Mouse (Mus musculus) limb, embryonic 12.5 days (tissue): ENCODE data around the gene Csk. TPM values are rescaled to one million over a fixed set of nuclear protein-coding genes. Genes with fewer than 3 reads are reported as not detected.

Experiments used
- ATAC-seq: fragments of 200-750 bp; cut with Nextera tagmentation; 2 replicates; pipeline ENCODE4 v1.8.0; 2017; ENCODE audit warnings: low read depth, moderate TSS enrichment; ENCODE audit not compliant: insufficient number of reproducible peaks, insufficient read depth, low FRiP score, low TSS enrichment
- H3K27ac ChIP-seq: fragments of 300-500 bp; sonication (generic); 2 replicates; pipeline ENCODE4 v1.5.1; 2016; ENCODE audit warnings: mild to moderate bottlenecking, moderate library complexity
- H3K27me3 ChIP-seq: fragments of 300-500 bp; sonication (generic); 2 replicates; pipeline ENCODE4 v1.6.1; 2016; ENCODE audit warnings: mild to moderate bottlenecking, moderate library complexity
- H3K36me3 ChIP-seq: fragments of 300-500 bp; sonication (generic); 2 replicates; pipeline ENCODE4 v1.6.1; 2016; ENCODE audit warnings: mild to moderate bottlenecking, moderate library complexity
- H3K4me1 ChIP-seq: fragments of 300-500 bp; sonication (generic); replicated peaks from 2 replicates; pipeline ENCODE4 v1.6.1; 2016
- H3K4me2 ChIP-seq: fragments of 300-500 bp; sonication (generic); 2 replicates; pipeline ENCODE4 v1.6.1; 2016; ENCODE audit warnings: mild to moderate bottlenecking, moderate library complexity
- H3K4me3 ChIP-seq: fragments of 300-500 bp; sonication (generic); replicated peaks from 2 replicates; pipeline ENCODE4 v1.5.1; 2016; ENCODE audit warnings: mild to moderate bottlenecking
- H3K9ac ChIP-seq: fragments of 300-500 bp; sonication (generic); replicated peaks from 2 replicates; pipeline ENCODE4 v1.6.1; 2016; ENCODE audit warnings: mild to moderate bottlenecking, moderate library complexity
- H3K9me3 ChIP-seq: fragments of 300-500 bp; sonication (generic); 2 replicates; pipeline ENCODE4 v1.6.1; 2016; ENCODE audit warnings: mild to moderate bottlenecking, moderate library complexity
- WGBS: fragments of 180-500 bp; shearing (Covaris S2); methylation state at CpG from one replicate; pipeline ENCODE4 v1.1.7; 2016; 5-methylcytosine and 5-hydroxymethylcytosine counted together
- polyA plus RNA-seq: library from polyadenylated mRNA; unstranded; fragments of >200 nt; fragmentation: Nextera tagmentation; extraction: Ambion mirVana; gene quantifications from 2 replicates; pipeline ENCODE4 v1.2.1, GENCODE M21; 2016

The Csk gene
- polyA plus RNA-seq, 1 experiment from 2014 or later: 33.9 TPM

DNA sequence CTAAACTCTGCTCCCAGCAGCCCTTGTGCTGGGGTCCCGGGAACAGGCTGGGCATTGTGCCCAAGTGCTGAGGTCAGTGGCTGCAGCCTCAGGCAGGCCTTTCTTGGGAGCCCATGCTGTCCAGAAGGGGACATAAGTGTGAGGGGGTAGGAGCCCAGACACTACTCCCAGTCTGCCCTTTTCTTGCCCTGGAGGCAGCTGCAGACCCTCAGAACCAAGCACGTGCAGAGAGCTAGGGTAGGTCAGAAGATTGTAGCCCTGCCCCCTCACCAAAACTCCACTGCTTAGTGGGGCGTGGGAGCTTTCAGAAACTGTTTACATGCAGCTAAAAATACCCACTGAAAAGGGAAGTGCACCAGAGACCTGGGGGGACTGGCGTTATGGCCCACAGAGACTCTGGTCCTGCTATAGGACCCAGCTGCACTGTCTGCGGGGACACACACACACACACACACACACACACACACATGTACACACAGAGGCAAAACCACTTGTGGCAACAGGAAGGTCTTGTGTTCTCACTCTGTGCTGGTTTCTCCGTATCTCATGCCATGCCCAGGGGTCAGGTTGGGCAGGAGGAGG is 15.6 kb downstream of the Csk start:
- H3K9me3 ChIP-seq: no peaks in the 10 kb centered on the region
- ATAC-seq: peak; percentile 37
- H3K36me3 ChIP-seq: peaks cover 32% of the 10 kb centered on the region
- H3K9ac ChIP-seq: peak overlapping the region; percentile 52
- H3K4me2 ChIP-seq: peak overlapping the region; percentile 50
- H3K27me3 ChIP-seq: no peaks in the 10 kb centered on the region
- 37% methylated on average over 6 of the region's 6 CpGs for WGBS
- H3K4me3 ChIP-seq: no peak overlapping the region
- peak overlapping the region; percentile 91 for H3K27ac ChIP-seq
- H3K4me1 ChIP-seq: peaks cover 70% of the 10 kb centered on the region

DNA sequence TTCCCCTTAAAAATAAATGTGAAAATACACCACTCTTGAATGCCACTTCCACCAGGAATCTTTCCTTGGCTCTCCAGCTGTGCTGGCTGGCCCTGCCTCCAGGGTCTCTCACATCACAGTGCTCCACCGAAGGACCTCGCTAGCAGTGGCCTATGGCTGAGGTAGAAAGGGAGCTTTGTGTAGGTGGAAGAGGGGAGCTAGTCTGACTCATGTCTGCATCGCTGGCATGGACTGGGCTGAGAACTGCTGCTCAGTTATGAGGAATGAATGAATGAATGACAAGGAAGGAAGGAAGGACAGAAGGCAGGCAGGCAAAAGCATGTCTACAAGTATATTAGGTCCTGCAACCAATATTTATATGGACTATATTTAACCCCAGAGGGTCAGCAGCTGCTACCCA is 16.2 kb downstream of the Csk start:
- Histone ChIP-seq H3K27me3 (no peaks in the 10 kb centered on the region), H3K27ac (peak overlapping the region; percentile 91), H3K4me3 (no peak overlapping the region), H3K36me3 (peaks cover 35% of the 10 kb centered on the region), H3K9ac (peak overlapping the region; percentile 52; the same call in 1 of the 2 replicates), H3K9me3 (no peaks in the 10 kb centered on the region), H3K4me1 (peaks cover 65% of the 10 kb centered on the region), H3K4me2 (peak overlapping the region; percentile 50)
- WGBS: 66% methylated on average over 3 of the region's 3 CpGs
- peak; percentile 35; the same call in 1 of the 2 replicates for ATAC-seq

- Histone ChIP-seq H3K4me2 (no peak overlapping the region), H3K4me3 (no peak overlapping the region), H3K9me3 (no peaks in the 10 kb centered on the region), H3K27ac (no peak overlapping the region), H3K27me3 (no peaks in the 10 kb centered on the region), H3K9ac (no peak overlapping the region), H3K4me1 (peaks cover 28% of the 10 kb centered on the region), H3K36me3 (peaks cover 55% of the 10 kb centered on the region)
- 52% methylated on average over 4 of the region's 4 CpGs for WGBS
- ATAC-seq: no peak
Measured at GRCm38 (mm10) chr9:57633481-57634024, 19.9 kb downstream of the Csk start.

- Histone ChIP-seq H3K9ac (no peak overlapping the region), H3K4me1 (peaks cover 7% of the 10 kb centered on the region), H3K4me3 (no peak overlapping the region), H3K27me3 (no peaks in the 10 kb centered on the region), H3K36me3 (peaks cover 94% of the 10 kb centered on the region), H3K27ac (0 out of 2 replicates have a peak overlapping the region, but pooled peaks have one; percentile 29), H3K9me3 (no peaks in the 10 kb centered on the region), H3K4me2 (no peak overlapping the region)
- ATAC-seq: peak; percentile 48
- WGBS: 72% methylated on average over 14 of the region's 14 CpGs
Measured at GRCm38 (mm10) chr9:57629118-57629874, 24.1 kb downstream of the Csk start.

DNA sequence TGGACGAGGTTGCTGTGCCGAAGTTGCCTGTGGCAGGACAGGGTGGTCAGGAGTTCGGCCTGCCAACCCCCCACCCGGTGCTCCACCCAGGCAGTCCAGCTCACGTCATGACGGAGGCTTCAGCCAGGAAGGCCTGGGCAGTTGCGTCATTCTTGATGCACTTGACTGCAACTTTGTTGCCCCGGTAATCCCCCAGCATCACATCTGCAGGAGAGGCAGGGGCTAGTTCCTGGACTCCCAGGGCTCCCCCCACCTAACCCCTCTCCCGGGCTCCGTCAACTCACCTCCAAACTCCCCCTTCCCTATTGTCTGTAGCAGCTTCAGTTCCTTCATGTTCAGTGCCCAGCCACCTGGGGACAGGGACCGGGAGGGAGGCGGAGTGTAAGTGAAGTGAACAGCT is 24.7 kb downstream of the Csk start:
- no peaks in the 10 kb centered on the region for H3K9me3 ChIP-seq
- peaks cover 94% of the 10 kb centered on the region for H3K36me3 ChIP-seq
- H3K9ac ChIP-seq: no peak overlapping the region
- H3K4me3 ChIP-seq: no peak overlapping the region
- no peaks in the 10 kb centered on the region for H3K27me3 ChIP-seq
- no peak overlapping the region for H3K27ac ChIP-seq
- no peak overlapping the region for H3K4me2 ChIP-seq
- 95% methylated on average over 12 of the region's 12 CpGs for WGBS
- ATAC-seq: no peak
- peaks cover 2% of the 10 kb centered on the region for H3K4me1 ChIP-seq

DNA sequence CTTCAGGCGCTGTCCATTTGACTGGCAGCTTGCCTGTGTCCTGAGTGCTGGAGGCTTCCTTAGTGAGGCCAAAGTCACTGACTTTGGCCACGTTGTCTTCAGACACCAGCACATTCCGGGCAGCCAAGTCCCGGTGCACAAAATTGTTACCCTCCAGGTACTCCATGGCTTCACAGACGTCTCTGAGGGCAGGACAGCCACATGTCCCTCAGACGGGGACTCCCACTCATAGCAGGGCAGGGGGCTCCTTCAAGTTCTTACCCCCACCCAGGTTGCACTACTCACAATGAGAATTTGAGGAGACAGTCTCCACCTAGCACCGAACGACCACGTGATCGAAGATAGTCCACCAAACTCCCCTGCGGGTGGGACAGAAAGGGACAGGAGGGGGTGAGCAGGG is 25.5 kb downstream of the Csk start:
- no peaks in the 10 kb centered on the region for H3K4me1 ChIP-seq
- no peak overlapping the region for H3K4me3 ChIP-seq
- H3K4me2 ChIP-seq: no peak overlapping the region
- H3K27ac ChIP-seq: no peak overlapping the region
- H3K9ac ChIP-seq: no peak overlapping the region
- H3K36me3 ChIP-seq: peaks cover 88% of the 10 kb centered on the region
- H3K27me3 ChIP-seq: no peaks in the 10 kb centered on the region
- H3K9me3 ChIP-seq: no peaks in the 10 kb centered on the region
- no peak for ATAC-seq
- WGBS: 92% methylated on average over 11 of the region's 11 CpGs

DNA sequence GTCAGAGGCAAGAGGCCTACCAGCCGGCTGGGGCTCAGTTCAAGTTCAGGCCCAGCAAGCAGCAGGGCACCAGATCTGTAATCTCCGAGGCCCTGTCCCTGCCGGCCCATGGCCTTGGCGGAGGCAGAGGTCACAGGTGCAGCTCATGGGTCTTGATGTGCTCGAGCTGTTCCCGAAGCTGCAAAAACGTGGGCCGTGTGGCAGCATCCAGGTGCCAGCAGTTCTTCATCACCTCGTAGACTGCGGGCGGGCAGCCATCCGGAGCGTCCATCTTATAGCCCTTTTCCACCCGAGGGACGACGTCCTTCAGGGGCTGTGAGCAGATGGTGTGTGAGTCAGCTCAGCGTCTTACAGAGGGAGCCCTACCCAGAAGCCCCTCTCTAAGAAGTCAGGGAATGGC is 26.2 kb downstream of the Csk start:
- Histone ChIP-seq H3K9me3 (no peaks in the 10 kb centered on the region), H3K4me1 (no peaks in the 10 kb centered on the region), H3K36me3 (peaks cover 83% of the 10 kb centered on the region), H3K4me3 (no peak overlapping the region), H3K9ac (peak overlapping the region; percentile 9; the same call in 1 of the 2 replicates), H3K27me3 (no peaks in the 10 kb centered on the region), H3K4me2 (no peak overlapping the region), H3K27ac (no peak overlapping the region)
- WGBS: 92% methylated on average over 17 of the region's 17 CpGs
- ATAC-seq: no peak

GRCm38 (mm10) chr9:57625674-57626500 is 27.5 kb downstream of the Csk start:
- H3K27me3 ChIP-seq: no peaks in the 10 kb centered on the region
- WGBS: 85% methylated on average over 15 of the region's 15 CpGs
- H3K27ac ChIP-seq: no peak overlapping the region

DNA sequence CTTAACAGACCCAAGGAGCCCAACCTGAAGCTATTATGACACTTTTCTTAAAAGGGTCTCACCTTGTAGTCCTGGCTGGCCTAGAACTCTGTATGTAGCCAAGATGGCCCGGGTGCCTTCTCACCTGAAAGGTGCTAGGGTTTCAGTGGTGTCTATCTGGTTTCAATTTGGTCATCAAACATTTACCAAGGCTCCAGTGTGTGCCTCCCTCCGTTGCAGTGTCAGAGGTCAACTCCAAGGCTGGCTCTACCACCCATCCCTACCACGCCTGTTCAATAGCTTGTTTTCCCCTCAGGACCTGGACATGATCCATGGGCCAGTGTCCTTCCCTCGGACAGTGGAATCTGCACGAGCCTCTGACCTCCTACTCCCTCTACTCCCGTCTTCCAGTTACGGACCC is 29.1 kb downstream of the Csk start:
- Histone ChIP-seq H3K9ac (no peak overlapping the region), H3K27ac (no peak overlapping the region), H3K4me3 (no peak overlapping the region), H3K36me3 (peaks cover 56% of the 10 kb centered on the region), H3K27me3 (no peaks in the 10 kb centered on the region), H3K4me1 (no peaks in the 10 kb centered on the region), H3K9me3 (no peaks in the 10 kb centered on the region), H3K4me2 (no peak overlapping the region)
- WGBS: 81% methylated on average over 7 of the region's 7 CpGs
- no peak for ATAC-seq

More at GRCm38 (mm10) chr9:57625674-57626500, 27.5 kb downstream of the Csk start:
- H3K4me1 ChIP-seq: no peaks in the 10 kb centered on the region
- no peak overlapping the region for H3K4me3 ChIP-seq
- H3K9ac ChIP-seq: no peak overlapping the region
- ATAC-seq: no peak
- no peaks in the 10 kb centered on the region for H3K9me3 ChIP-seq
- H3K4me2 ChIP-seq: no peak overlapping the region
- H3K36me3 ChIP-seq: peaks cover 72% of the 10 kb centered on the region

GRCm38 (mm10) chr9:57620674-57621073 is 32.8 kb downstream of the Csk start, which contains the start of gene Lman1l:
Lman1l (minus strand) TSS chr9:57620774.
- H3K36me3 ChIP-seq: peaks cover 19% of the 10 kb centered on the region
- H3K4me3 ChIP-seq: no peak within 1 kb of the TSS
- H3K4me1 ChIP-seq: no peaks in the 10 kb centered on the region
- H3K9me3 ChIP-seq: no peaks in the 10 kb centered on the region
- no peak within 1 kb of the TSS for H3K4me2 ChIP-seq
- H3K27ac ChIP-seq: no peak within 1 kb of the TSS
- H3K9ac ChIP-seq: no peak within 1 kb of the TSS
- no peaks in the 10 kb centered on the region for H3K27me3 ChIP-seq
- 95% methylated on average over 5 of the region's 5 CpGs for WGBS
- no peak for ATAC-seq

- H3K9ac ChIP-seq: no peak overlapping the region
- no peak overlapping the region for H3K27ac ChIP-seq
- no peak overlapping the region for H3K4me3 ChIP-seq
- H3K27me3 ChIP-seq: no peaks in the 10 kb centered on the region
- 70% methylated on average over 8 of the region's 8 CpGs for WGBS
- no peak for ATAC-seq
- H3K4me1 ChIP-seq: no peaks in the 10 kb centered on the region
- no peak overlapping the region for H3K4me2 ChIP-seq
- no peaks in the 10 kb centered on the region for H3K9me3 ChIP-seq
- peaks cover 1% of the 10 kb centered on the region; the same call in 1 of the 2 replicates for H3K36me3 ChIP-seq
Measured at GRCm38 (mm10) chr9:57618854-57619253, 34.6 kb downstream of the Csk start.
